In genomic region chr2:158305948-158306695, GRCm38 (mm10) we compare ENCODE assay signal across 7 mouse cellular contexts. TPM values are rescaled to one million over a fixed set of nuclear protein-coding genes. Genes with fewer than 3 reads are reported as not detected.
DNase-seq lines count a peak whose midpoint lies in the region; ATAC-seq lines count a peak whose summit lies in the region.

Lbp (plus strand) TSS chr2:158306493.

- no peaks in the 10 kb centered on the region for H3K36me3 ChIP-seq in embryonic facial prominence, embryonic 15.5 days

- ATAC-seq in embryonic facial prominence, embryonic 15.5 days (ENCODE audit: insufficient number of reproducible peaks, low FRiP score, low TSS enrichment, low read depth) = peak; percentile 71
- ATAC-seq in CD4-positive, CD25-positive, alpha-beta regulatory T cell, adult 4 months = no peak

- H3K9ac ChIP-seq in embryonic facial prominence, embryonic 15.5 days = no peak within 1 kb of the TSS

- H3K4me2 ChIP-seq in embryonic facial prominence, embryonic 15.5 days (replicated peaks) = no peak within 1 kb of the TSS

- DNase-seq in adrenal gland, postnatal 25 days = peak; percentile 14
- DNase-seq in heart, postnatal 36 days = peak; percentile 34 to 44
- peak; percentile 78 for DNase-seq in liver
- peak; percentile 39 for DNase-seq in ovary, adult 18-20 months (ENCODE audit: low spot score)
- no peak for DNase-seq in frontal cortex, adult 2 months (ENCODE audit: extremely low spot score in 1 of 2, low spot score in 1 of 2)

- 47% methylated on average over 13 of the region's 13 CpGs for WGBS in embryonic facial prominence, embryonic 15.5 days

- no peaks in the 10 kb centered on the region for H3K9me3 ChIP-seq in embryonic facial prominence, embryonic 15.5 days (replicated peaks)

- H3K4me3 ChIP-seq in embryonic facial prominence, embryonic 15.5 days (replicated peaks) = no peak within 1 kb of the TSS

- H3K27ac ChIP-seq in embryonic facial prominence, embryonic 15.5 days (replicated peaks) = 0 out of 2 replicates have a peak within 1 kb of the TSS, but pooled peaks have one; percentile 23

- H3K4me1 ChIP-seq in embryonic facial prominence, embryonic 15.5 days = peaks cover 11% of the 10 kb centered on the region; the same call in 1 of the 2 replicates

- intact Hi-C loops in heart, postnatal 36 days (cut with DNase I) = no loop called here

- H3K27me3 ChIP-seq in embryonic facial prominence, embryonic 15.5 days = no peaks in the 10 kb centered on the region

RNA-seq across cellular contexts. Expression of gene Lbp, which starts in this region (rescaled TPM):
- 11.5 and 12.4 TPM in 2 replicates for total RNA-seq in adrenal gland, postnatal 25 days (2021)
- polyA plus RNA-seq in embryonic facial prominence, embryonic 15.5 days (2015; fragmentation: Nextera tagmentation; extraction: Ambion mirVana) = 6.5 and 7.4 TPM in 2 replicates
- 1 to 10 TPM; 6.8 to 7.2 TPM for total RNA-seq in heart, postnatal 36 days (2021)
- polyA plus RNA-seq in CD4-positive, CD25-positive, alpha-beta regulatory T cell, adult 4 months (2017; shearing (Covaris generic)) = 1 to 10 TPM in 1 of 2 experiments, not detected in 1; 1.3 TPM
- 1.8 and 3.3 TPM in 2 replicates for polyA plus RNA-seq in frontal cortex, adult 2 months (2012; rRNA removed)

Comparison
In these comparisons a context has a peak if more than half of its experiments do, and no peak if none do; other contexts are left out.
1. DNase-seq: peak in adrenal gland, postnatal 25 days (single experiment), heart, postnatal 36 days (2 of 2), liver (single experiment) and ovary, adult 18-20 months (single experiment); none in frontal cortex, adult 2 months (0 of 2).